Mouse (Mus musculus): ENCODE results near the gene Gipc3. TPM values are rescaled to one million over a fixed set of nuclear protein-coding genes. Genes with fewer than 3 reads are reported as not detected.

Gipc3 gene
- total and polyA plus RNA-seq, 3 experiments = 0.08 to 0.09 TPM; not detected in 1

- dilution Hi-C loops (cut with MboI; ENCODE audit: extremely low pct_ligation_motif_present, extremely low pct_unique_long_range_greater_than_20kb, low sequenced_read_pairs) (no loop called here), in situ Hi-C loops (cut with MboI; ENCODE audit: low pct_ligation_motif_present, low pct_unique_long_range_greater_than_20kb, low sequenced_read_pairs) (no loop called here)
- Histone ChIP-seq H3K36me3 (replicated peaks in 1 of 2; ENCODE audit: control insufficient read depth in 1 of 2, insufficient read depth in 1 of 2, low read length in 1 of 2) (peaks cover 44 to 75% of the 10 kb centered on the region in 2 experiments), H3K4me2 (ENCODE audit: insufficient read depth, low read depth, poor library complexity, severe bottlenecking) (no peak overlapping the region), H3K79me2 (replicated peaks; ENCODE audit: control insufficient read depth, extremely low read depth, insufficient read depth, poor library complexity, severe bottlenecking) (no peaks in the 10 kb centered on the region), H3K9me3 (replicated peaks; ENCODE audit: low read length) (no peaks in the 10 kb centered on the region), H3K4me1 (ENCODE audit: control insufficient read depth in 1 of 2, insufficient read depth in 2 of 2) (peaks cover 5 to 25% of the 10 kb centered on the region in 2 experiments), H3K4me3 (replicated peaks in 1 of 3; ENCODE audit: low read depth in 2 of 3, low read length in 2 of 3, poor library complexity in 1 of 3) (no peak overlapping the region), H3K27me3 (replicated peaks) (no peaks in the 10 kb centered on the region), H3K27ac (ENCODE audit: insufficient read depth, low read depth) (no peak overlapping the region), H3K9ac (ENCODE audit: insufficient read depth, low read depth) (no peak overlapping the region)
- DNase-seq (ENCODE audit: extremely low read depth) = no peak
- TF ChIP-seq BHLHE40 (IDR thresholded peaks at IDR 0.05; ENCODE audit: low read depth, low read length) (no peak), USF1 (IDR thresholded peaks at IDR 0.05; ENCODE audit: low read depth, low read length) (no peak), ETS1 (conservative IDR thresholded peaks at IDR 0.05; ENCODE audit: low read depth, low read length) (no peak), MEF2A (IDR thresholded peaks at IDR 0.05; ENCODE audit: borderline replicate concordance, low read depth, low read length) (no peak), NELFE (IDR thresholded peaks at IDR 0.05; ENCODE audit: low read depth, low read length) (no peak), ZC3H11A (IDR thresholded peaks at IDR 0.05; ENCODE audit: low read depth, low read length) (no peak), MAFK (IDR thresholded peaks at IDR 0.05; ENCODE audit: insufficient replicate concordance, low read length) (no peak)
Observed at GRCm38 (mm10) chr10:81327959-81328358, 15.1 kb downstream of the Gipc3 start.

DNA sequence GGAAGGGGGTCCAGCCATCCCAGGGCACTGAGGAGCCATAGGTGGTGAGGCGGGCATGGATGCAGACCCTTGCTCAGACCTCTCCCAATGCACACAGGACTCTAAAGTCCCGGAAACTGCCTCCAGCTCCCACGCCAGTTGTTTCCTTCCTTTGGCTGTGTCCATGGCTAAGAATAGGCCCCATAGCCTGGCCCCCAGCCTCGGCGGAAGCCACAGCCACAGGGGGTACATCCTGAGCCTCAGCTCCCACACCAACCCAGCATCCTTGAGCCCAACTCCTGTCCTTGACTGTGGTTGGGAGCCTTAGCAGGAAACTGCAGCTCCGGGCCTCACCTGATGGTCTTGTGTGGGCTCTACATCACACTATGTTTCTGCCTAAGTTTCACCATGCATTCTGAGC lies 16.2 kb downstream of the Gipc3 start:
- H3K4me2 ChIP-seq (ENCODE audit: insufficient read depth, low read depth, poor library complexity, severe bottlenecking) = no peak overlapping the region
- H3K27ac ChIP-seq (ENCODE audit: insufficient read depth, low read depth) = no peak overlapping the region
- peaks cover 52 to 77% of the 10 kb centered on the region in 2 experiments for H3K36me3 ChIP-seq (replicated peaks in 1 of 2; ENCODE audit: control insufficient read depth in 1 of 2, insufficient read depth in 1 of 2, low read length in 1 of 2)
- no peak overlapping the region for H3K4me3 ChIP-seq (replicated peaks in 1 of 3; ENCODE audit: low read depth in 2 of 3, low read length in 2 of 3, poor library complexity in 1 of 3)
- dilution Hi-C loops (cut with MboI; ENCODE audit: extremely low pct_ligation_motif_present, extremely low pct_unique_long_range_greater_than_20kb, low sequenced_read_pairs) (no loop called here), in situ Hi-C loops (cut with MboI; ENCODE audit: low pct_ligation_motif_present, low pct_unique_long_range_greater_than_20kb, low sequenced_read_pairs) (no loop called here)
- TF ChIP-seq IRF4 (IDR thresholded peaks at IDR 0.05; ENCODE audit: low read depth, low read length) (no peak), POLR2A (IDR thresholded peaks at IDR 0.05; ENCODE audit: low read depth, low read length) (no peak), POLR2AphosphoS2 (IDR thresholded peaks at IDR 0.05; ENCODE audit: low read depth, low read length) (no peak), RCOR1 (conservative IDR thresholded peaks at IDR 0.05; ENCODE audit: low read depth, low read length) (no peak)
- H3K4me1 ChIP-seq (ENCODE audit: control insufficient read depth in 1 of 2, insufficient read depth in 2 of 2) = peaks cover 4 to 36% of the 10 kb centered on the region in 2 experiments; a peak in 3 of 4 replicates
- no peaks in the 10 kb centered on the region for H3K27me3 ChIP-seq (replicated peaks)
- H3K9ac ChIP-seq (ENCODE audit: insufficient read depth, low read depth) = no peak overlapping the region
- no peaks in the 10 kb centered on the region for H3K9me3 ChIP-seq (replicated peaks; ENCODE audit: low read length)
- DNase-seq (ENCODE audit: extremely low read depth) = no peak
- peaks cover 8% of the 10 kb centered on the region for H3K79me2 ChIP-seq (replicated peaks; ENCODE audit: control insufficient read depth, extremely low read depth, insufficient read depth, poor library complexity, severe bottlenecking)

- Histone ChIP-seq H3K4me1 (ENCODE audit: control insufficient read depth in 1 of 2, insufficient read depth in 2 of 2) (peaks cover 4 to 38% of the 10 kb centered on the region in 2 experiments; a peak in 3 of 4 replicates), H3K79me2 (replicated peaks; ENCODE audit: control insufficient read depth, extremely low read depth, insufficient read depth, poor library complexity, severe bottlenecking) (peaks cover 15% of the 10 kb centered on the region), H3K9me3 (replicated peaks; ENCODE audit: low read length) (no peaks in the 10 kb centered on the region), H3K27ac (ENCODE audit: insufficient read depth, low read depth) (no peak overlapping the region), H3K27me3 (replicated peaks) (no peaks in the 10 kb centered on the region), H3K36me3 (replicated peaks in 1 of 2; ENCODE audit: control insufficient read depth in 1 of 2, insufficient read depth in 1 of 2, low read length in 1 of 2) (peaks cover 52 to 77% of the 10 kb centered on the region in 2 experiments), H3K9ac (ENCODE audit: insufficient read depth, low read depth) (no peak overlapping the region), H3K4me3 (replicated peaks in 1 of 3; ENCODE audit: low read depth in 2 of 3, low read length in 2 of 3, poor library complexity in 1 of 3) (no peak overlapping the region), H3K4me2 (ENCODE audit: insufficient read depth, low read depth, poor library complexity, severe bottlenecking) (no peak overlapping the region)
- no peak for DNase-seq (ENCODE audit: extremely low read depth)
- dilution Hi-C loops (cut with MboI; ENCODE audit: extremely low pct_ligation_motif_present, extremely low pct_unique_long_range_greater_than_20kb, low sequenced_read_pairs) (no loop called here), in situ Hi-C loops (cut with MboI; ENCODE audit: low pct_ligation_motif_present, low pct_unique_long_range_greater_than_20kb, low sequenced_read_pairs) (no loop called here)
- TF ChIP-seq ELF1 (IDR thresholded peaks at IDR 0.05; ENCODE audit: low read depth, low read length) (no peak), NRF1 (IDR thresholded peaks at IDR 0.05; ENCODE audit: low read depth, low read length) (no peak)
Observed at GRCm38 (mm10) chr10:81325781-81326180, 17.3 kb downstream of the Gipc3 start.
